Mouse (Mus musculus) lung, postnatal 0 days (tissue): ENCODE measurements at regions not wholly inside any gene's neighbourhood (a gene's known extent, or its start where the extent isn't known, plus 50 kb on each side); places are given as distances from the start of the nearest gene placed in this dataset.

Experiments used
- CTCF ChIP-seq: IDR thresholded peaks from 2 replicates; pipeline ENCODE4 v1.5.1; 2016; ENCODE audit warnings: antibody characterized with exemption, mild to moderate bottlenecking
- EP300 ChIP-seq: IDR thresholded peaks from 2 replicates; pipeline ENCODE4 v1.6.1; 2016; ENCODE audit warnings: antibody characterized with exemption, mild to moderate bottlenecking, control low read depth

- no peak for TF ChIP-seq EP300
- no peak for TF ChIP-seq CTCF
Measured at GRCm38 (mm10) chr1:83495022-83495421, 87.0 kb upstream of the Sphkap start.
